Mouse (Mus musculus): ENCODE data around the gene Armc8. TPM values are rescaled to one million over a fixed set of nuclear protein-coding genes. Genes with fewer than 3 reads are reported as not detected.

Gene Armc8
- total and polyA plus RNA-seq, 2 experiments from 2014 or later: 75.4 to 75.9 TPM

- no peak for ATAC-seq (ENCODE audit: low FRiP score)
These were observed 16.6 kb downstream of the Armc8 start for GRCm38 (mm10) chr9:99552068-99552467.

GRCm38 (mm10) chr9:99546259-99546658 is 22.4 kb downstream of the Armc8 start:
- no peak overlapping the region for H3K27ac ChIP-seq (ENCODE audit: low read depth, low read length)
- ATAC-seq (ENCODE audit: low FRiP score) (no peak), DNase-seq (ENCODE audit: low spot score) (no peak)
- H3K4me2 ChIP-seq (ENCODE audit: low read depth, low read length, poor library complexity, severe bottlenecking): no peak overlapping the region
- H3K36me3 ChIP-seq (ENCODE audit: insufficient read depth, low read length): no peaks in the 10 kb centered on the region
- H3K27me3 ChIP-seq (ENCODE audit: insufficient read depth, low read length): no peaks in the 10 kb centered on the region
- WGBS: 92% methylated on average over 1 of the region's 1 CpGs
- no peaks in the 10 kb centered on the region for H3K4me1 ChIP-seq (ENCODE audit: insufficient read depth, low read length)
- H3K4me3 ChIP-seq (ENCODE audit: low read depth, low read length): no peak overlapping the region
- H3K9ac ChIP-seq (replicated peaks; ENCODE audit: low read length, poor library complexity, severe bottlenecking): no peak overlapping the region
- no peak for TF ChIP-seq CTCF (IDR thresholded peaks at IDR 0.05)
- H3K9me3 ChIP-seq (ENCODE audit: low read length): no peaks in the 10 kb centered on the region

More at GRCm38 (mm10) chr9:99552068-99552467, 16.6 kb downstream of the Armc8 start:
- no peak overlapping the region for H3K27ac ChIP-seq (ENCODE audit: low read depth, low read length)
- no peak overlapping the region for H3K4me3 ChIP-seq (ENCODE audit: low read depth, low read length)
- TF ChIP-seq CTCF (IDR thresholded peaks at IDR 0.05): no peak
- no peak for DNase-seq (ENCODE audit: low spot score)
- no peaks in the 10 kb centered on the region for H3K27me3 ChIP-seq (ENCODE audit: insufficient read depth, low read length)
- no peak overlapping the region for H3K9ac ChIP-seq (replicated peaks; ENCODE audit: low read length, poor library complexity, severe bottlenecking)
- H3K9me3 ChIP-seq (ENCODE audit: low read length): no peaks in the 10 kb centered on the region
- 92% methylated on average over 2 of the region's 2 CpGs for WGBS
- no peak overlapping the region for H3K4me2 ChIP-seq (ENCODE audit: low read depth, low read length, poor library complexity, severe bottlenecking)
- no peaks in the 10 kb centered on the region for H3K4me1 ChIP-seq (ENCODE audit: insufficient read depth, low read length)
- no peaks in the 10 kb centered on the region for H3K36me3 ChIP-seq (ENCODE audit: insufficient read depth, low read length)

GRCm38 (mm10) chr9:99531865-99532264 is 36.8 kb downstream of the Armc8 start:
- ATAC-seq (ENCODE audit: low FRiP score) (no peak), DNase-seq (ENCODE audit: low spot score) (no peak)
- TF ChIP-seq CTCF (IDR thresholded peaks at IDR 0.05): no peak
- Histone ChIP-seq H3K4me3 (ENCODE audit: low read depth, low read length) (no peak overlapping the region), H3K27me3 (ENCODE audit: insufficient read depth, low read length) (no peaks in the 10 kb centered on the region), H3K9me3 (ENCODE audit: low read length) (no peaks in the 10 kb centered on the region), H3K4me1 (ENCODE audit: insufficient read depth, low read length) (no peaks in the 10 kb centered on the region), H3K9ac (replicated peaks; ENCODE audit: low read length, poor library complexity, severe bottlenecking) (no peak overlapping the region), H3K27ac (ENCODE audit: low read depth, low read length) (no peak overlapping the region), H3K36me3 (ENCODE audit: insufficient read depth, low read length) (peaks cover 39% of the 10 kb centered on the region), H3K4me2 (ENCODE audit: low read depth, low read length, poor library complexity, severe bottlenecking) (no peak overlapping the region)
- 95% methylated on average over 1 of the region's 1 CpGs for WGBS

DNA sequence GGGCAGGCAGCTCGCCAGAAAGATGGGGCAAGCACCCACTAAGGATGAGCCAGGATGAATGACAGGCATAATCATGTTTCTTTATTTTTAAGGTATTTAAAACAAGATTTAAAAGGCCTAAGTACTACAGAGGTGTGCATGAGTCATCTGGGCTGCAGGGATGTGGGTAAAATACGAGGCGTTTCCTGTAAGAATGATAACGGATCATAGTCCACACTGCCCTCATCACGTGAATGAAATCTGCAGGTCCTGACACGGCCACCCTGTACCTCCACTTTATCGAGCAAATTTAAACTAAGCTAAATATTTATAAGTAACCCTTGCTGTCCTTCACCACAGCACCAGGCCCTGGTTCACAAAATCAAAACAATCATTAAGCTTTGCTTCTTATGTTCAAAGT is 62.8 kb downstream of the Armc8 start:
- Histone ChIP-seq H3K4me2 (ENCODE audit: low read depth, low read length, poor library complexity, severe bottlenecking) (no peak overlapping the region), H3K27ac (ENCODE audit: low read depth, low read length) (no peak overlapping the region), H3K9me3 (ENCODE audit: low read length) (no peaks in the 10 kb centered on the region), H3K9ac (replicated peaks; ENCODE audit: low read length, poor library complexity, severe bottlenecking) (no peak overlapping the region), H3K4me1 (ENCODE audit: insufficient read depth, low read length) (no peaks in the 10 kb centered on the region), H3K4me3 (ENCODE audit: low read depth, low read length) (no peak overlapping the region), H3K27me3 (ENCODE audit: insufficient read depth, low read length) (no peaks in the 10 kb centered on the region), H3K36me3 (ENCODE audit: insufficient read depth, low read length) (peaks cover 16% of the 10 kb centered on the region; the same call in 1 of the 2 replicates)
- no peak for TF ChIP-seq CTCF (IDR thresholded peaks at IDR 0.05)
- ATAC-seq (ENCODE audit: low FRiP score) (no peak), DNase-seq (ENCODE audit: low spot score) (no peak)
- 83% methylated on average over 7 of the region's 7 CpGs for WGBS

- Histone ChIP-seq H3K4me3 (ENCODE audit: low read depth, low read length) (no peak overlapping the region), H3K9ac (replicated peaks; ENCODE audit: low read length, poor library complexity, severe bottlenecking) (no peak overlapping the region), H3K36me3 (ENCODE audit: insufficient read depth, low read length) (peaks cover 16% of the 10 kb centered on the region), H3K4me2 (ENCODE audit: low read depth, low read length, poor library complexity, severe bottlenecking) (no peak overlapping the region), H3K27me3 (ENCODE audit: insufficient read depth, low read length) (no peaks in the 10 kb centered on the region), H3K9me3 (ENCODE audit: low read length) (no peaks in the 10 kb centered on the region), H3K4me1 (ENCODE audit: insufficient read depth, low read length) (no peaks in the 10 kb centered on the region), H3K27ac (ENCODE audit: low read depth, low read length) (no peak overlapping the region)
- 95% methylated on average over 4 of the region's 4 CpGs for WGBS
- no peak for TF ChIP-seq CTCF (IDR thresholded peaks at IDR 0.05)
- no peak for ATAC-seq (ENCODE audit: low FRiP score)
- DNase-seq (ENCODE audit: low spot score): no peak
These were observed 69.4 kb downstream of the Armc8 start for GRCm38 (mm10) chr9:99499336-99499735.

DNA sequence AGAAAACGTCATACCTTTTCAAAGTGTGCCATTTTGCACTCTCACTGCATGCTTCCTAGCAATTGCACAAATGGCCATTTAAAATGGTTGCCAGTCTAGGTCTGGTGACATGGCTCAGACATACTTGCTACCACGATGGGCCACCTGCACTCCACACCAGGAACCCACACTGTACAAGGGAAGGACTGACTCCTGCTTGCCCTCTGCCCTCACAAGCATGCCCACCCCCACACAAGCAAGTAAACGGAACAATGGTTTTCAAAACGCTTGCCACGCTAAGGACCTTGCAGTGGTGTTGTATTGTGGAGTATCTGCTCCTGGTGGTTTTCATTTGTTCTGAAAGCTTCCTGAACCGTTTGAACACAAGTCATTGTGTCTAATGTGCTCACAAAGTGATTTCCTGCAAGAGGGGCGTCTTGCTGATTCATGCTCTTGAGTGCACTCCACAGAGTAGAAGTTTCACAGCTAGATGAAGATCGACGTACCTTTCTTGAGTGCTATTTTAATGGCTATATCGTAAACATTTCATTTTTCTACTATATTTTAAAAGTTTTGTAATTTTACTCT is 76.0 kb downstream of the Armc8 start:
- no peak for TF ChIP-seq CTCF (IDR thresholded peaks at IDR 0.05)
- H3K4me1 ChIP-seq (ENCODE audit: insufficient read depth, low read length): no peaks in the 10 kb centered on the region
- DNase-seq (ENCODE audit: low spot score): no peak

More for the DNA sequence above, 76.0 kb downstream of the Armc8 start:
- H3K9ac ChIP-seq (replicated peaks; ENCODE audit: low read length, poor library complexity, severe bottlenecking): no peak overlapping the region
- no peak overlapping the region for H3K27ac ChIP-seq (ENCODE audit: low read depth, low read length)
- H3K27me3 ChIP-seq (ENCODE audit: insufficient read depth, low read length): no peaks in the 10 kb centered on the region
- no peak overlapping the region for H3K4me3 ChIP-seq (ENCODE audit: low read depth, low read length)
- 74% methylated on average over 10 of the region's 10 CpGs for WGBS
- H3K4me2 ChIP-seq (ENCODE audit: low read depth, low read length, poor library complexity, severe bottlenecking): no peak overlapping the region
- peaks cover 38% of the 10 kb centered on the region for H3K36me3 ChIP-seq (ENCODE audit: insufficient read depth, low read length)
- ATAC-seq (ENCODE audit: low FRiP score): no peak
- H3K9me3 ChIP-seq (ENCODE audit: low read length): no peaks in the 10 kb centered on the region
